Mouse (Mus musculus) left cerebral cortex, postnatal 10 days (tissue): ENCODE results near the gene Abca17. TPM values are rescaled to one million over a fixed set of nuclear protein-coding genes. Genes with fewer than 3 reads are reported as not detected.

Source experiments
- DNase-seq, 2 experiments: peaks; one replicate each; pipeline ENCODE4 v3.0.0; 2021 to 2022; ENCODE audit warnings: low spot score in 2 of 2, mixed read lengths in 1 of 2; ENCODE audit errors: extremely low spot score in 1 of 2
- intact Hi-C: fragments of 180-260 bp; cut with DNase I; formaldehyde crosslinking; loops from one replicate; pipeline ENCODE4 v1.15.1; 2025
- total RNA-seq, 2 experiments: library from RNA; stranded (reverse); gene quantifications; 2 replicates each; pipeline ENCODE4 v1.2.3; 2021

Gene Abca17
- total RNA-seq, 2 experiments from 2014 or later, result 1.1 TPM

DNA sequence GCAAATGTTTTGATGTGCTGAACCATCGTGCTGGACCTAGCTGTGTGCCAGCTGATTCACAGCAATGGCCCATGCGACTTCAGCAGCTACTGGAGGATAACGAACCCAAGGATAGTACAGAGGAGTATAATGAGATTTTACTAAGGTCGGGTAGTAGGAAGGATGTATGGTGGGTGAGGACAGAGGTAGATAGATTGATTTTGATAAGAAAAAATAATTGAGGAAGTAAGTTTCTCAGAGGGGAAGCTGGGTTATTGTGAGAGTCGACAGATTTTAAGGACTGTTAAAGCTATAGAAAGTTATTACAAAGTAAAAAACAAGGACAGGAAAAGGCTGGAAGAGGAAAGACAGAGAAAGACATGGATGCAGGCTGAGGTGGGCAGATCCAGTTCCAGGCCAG lies 91.2 kb downstream of the Abca17 start:
- DNase-seq, result no peak
- intact Hi-C loops, result no loop called here

GRCm38 (mm10) chr17:24258981-24259380 lies 91.9 kb downstream of the Abca17 start:
- intact Hi-C loops, result no loop called here
- DNase-seq, result no peak

GRCm38 (mm10) chr17:24252329-24252728 lies 98.5 kb downstream of the Abca17 start:
- intact Hi-C loops, result loop anchor here (5.0 kb wide), 1 partner anchor 80 kb away; no protein-coding TSS in a partner anchor
- DNase-seq, result no peak

GRCm38 (mm10) chr17:24251320-24252069 lies 99.4 kb downstream of the Abca17 start, which contains the start of gene Ccnf:
Ccnf (minus strand) TSS chr17:24251484.
- DNase-seq, result peak; percentile 96 to 97
- intact Hi-C loops, result loop anchor here (5.0 kb wide), 1 partner anchor 79 kb away; no protein-coding TSS in a partner anchor

DNA sequence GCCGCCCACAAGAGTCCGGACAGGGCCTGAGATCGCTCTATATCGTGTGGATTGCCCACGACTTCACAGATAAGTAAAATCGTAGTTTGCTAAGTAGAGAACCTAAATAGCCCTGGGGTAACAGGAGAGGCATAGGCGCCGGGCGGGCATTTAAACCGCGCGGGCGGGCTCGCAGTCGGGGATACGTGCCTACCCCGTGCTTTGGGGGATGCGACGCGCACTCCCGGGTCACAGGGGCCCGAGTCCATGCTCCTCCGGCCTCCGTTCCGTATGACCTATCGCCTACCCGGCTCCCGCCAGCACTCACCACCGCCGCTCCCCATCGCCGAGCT lies 99.9 kb downstream of the Abca17 start:
- intact Hi-C loops, result loop anchor here (5.0 kb wide), 1 partner anchor 79 kb away; no protein-coding TSS in a partner anchor
- no peak for DNase-seq

GRCm38 (mm10) chr17:24248641-24249040 lies 102.2 kb downstream of the Abca17 start:
- intact Hi-C loops, result no loop called here
- DNase-seq, result no peak

DNA sequence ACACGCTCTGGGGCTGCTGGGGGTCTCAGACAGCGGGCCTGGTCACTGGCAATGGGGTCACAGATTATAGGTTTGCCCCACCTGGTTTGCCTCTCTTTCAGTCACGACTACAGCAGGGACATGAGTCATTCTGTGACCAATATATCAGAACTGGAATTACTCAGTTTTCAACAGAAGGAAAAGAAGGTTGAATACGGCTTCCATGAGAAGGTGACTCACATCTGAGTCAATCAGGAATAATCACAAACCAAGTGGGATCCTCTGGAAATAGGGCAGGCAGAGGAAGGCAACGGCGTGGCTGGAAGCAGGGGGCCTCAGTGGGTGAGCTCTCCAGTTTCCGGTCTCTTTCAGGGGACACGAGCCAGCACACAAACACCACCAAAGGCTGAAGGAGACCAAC lies 106.8 kb downstream of the Abca17 start:
- no peak for DNase-seq
- intact Hi-C loops, result no loop called here

DNA sequence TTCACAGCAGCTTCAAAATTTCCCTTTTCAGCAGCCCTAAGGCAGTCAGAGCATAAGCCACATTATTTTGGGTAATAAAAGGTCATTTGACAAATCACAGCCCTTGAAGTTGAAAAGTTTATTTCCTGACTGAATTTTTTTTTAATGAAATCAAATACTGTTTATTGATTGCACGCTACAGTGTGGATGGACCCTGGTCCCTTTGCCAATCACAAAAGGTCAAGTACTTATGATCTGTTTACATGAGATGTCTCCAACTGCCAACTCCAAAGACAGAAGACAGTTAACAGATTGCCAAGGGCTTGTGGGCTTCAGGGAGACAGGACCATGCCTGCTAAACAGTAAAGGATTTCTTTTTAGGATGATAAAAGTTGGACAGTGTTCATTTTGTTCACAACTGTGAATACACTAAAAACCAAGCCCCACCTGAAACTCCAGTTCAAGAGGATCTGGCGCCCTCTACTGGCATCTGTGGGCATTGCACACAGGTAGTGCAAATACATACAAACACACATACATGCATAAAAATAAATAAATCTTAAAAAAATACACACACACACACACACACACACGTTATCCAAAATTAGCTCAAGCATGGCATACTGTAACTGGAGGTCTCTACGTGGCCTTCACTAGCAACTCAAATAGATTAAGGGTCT lies 107.4 kb downstream of the Abca17 start:
- no peak for DNase-seq
- intact Hi-C loops, result no loop called here

GRCm38 (mm10) chr17:24236921-24237320 lies 113.9 kb downstream of the Abca17 start:
- no peak for DNase-seq
- intact Hi-C loops, result no loop called here

DNA sequence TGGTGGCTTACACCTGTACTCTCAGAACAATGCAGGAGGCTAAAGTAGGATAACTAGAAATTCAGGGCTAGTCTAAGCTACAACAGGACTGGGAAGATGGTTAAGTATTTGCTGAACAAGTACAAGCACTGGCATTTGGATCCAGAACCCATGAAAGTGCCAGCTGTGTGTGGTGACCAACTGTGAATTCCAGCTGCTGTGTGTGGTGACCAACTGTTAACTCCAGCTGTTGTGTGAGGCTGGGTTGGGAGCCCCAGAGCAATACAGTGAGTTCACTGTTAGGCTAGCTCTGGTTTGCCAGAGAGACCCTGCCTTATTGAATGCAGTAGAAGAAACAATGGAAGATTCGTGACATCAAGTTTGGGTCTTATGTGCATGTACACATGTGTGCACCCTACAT lies 114.4 kb downstream of the Abca17 start:
- no peak for DNase-seq
- intact Hi-C loops, result no loop called here

- no peak for DNase-seq
- intact Hi-C loops, result no loop called here
Observed at GRCm38 (mm10) chr17:24227941-24228340, 122.9 kb downstream of the Abca17 start.

DNA sequence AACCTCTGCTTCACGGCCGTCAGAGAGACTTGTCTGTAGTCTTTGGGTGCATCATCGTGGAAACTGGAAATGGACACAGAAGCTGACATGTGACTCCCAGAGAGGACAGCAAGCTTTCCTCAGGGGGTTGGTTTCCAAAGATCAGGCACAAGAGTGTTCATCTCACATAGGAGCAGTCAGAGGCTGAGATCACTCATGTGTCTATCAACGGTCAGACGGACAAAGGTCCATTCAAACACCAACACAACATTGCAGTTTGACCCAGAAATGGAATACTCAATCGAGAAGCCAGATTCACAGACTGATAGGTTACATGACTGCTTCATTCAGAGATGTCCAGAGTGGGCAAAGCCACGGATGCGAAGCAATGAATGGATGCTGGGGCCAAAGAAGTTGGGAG lies 124.1 kb downstream of the Abca17 start:
- DNase-seq, result no peak
- intact Hi-C loops, result no loop called here

DNA sequence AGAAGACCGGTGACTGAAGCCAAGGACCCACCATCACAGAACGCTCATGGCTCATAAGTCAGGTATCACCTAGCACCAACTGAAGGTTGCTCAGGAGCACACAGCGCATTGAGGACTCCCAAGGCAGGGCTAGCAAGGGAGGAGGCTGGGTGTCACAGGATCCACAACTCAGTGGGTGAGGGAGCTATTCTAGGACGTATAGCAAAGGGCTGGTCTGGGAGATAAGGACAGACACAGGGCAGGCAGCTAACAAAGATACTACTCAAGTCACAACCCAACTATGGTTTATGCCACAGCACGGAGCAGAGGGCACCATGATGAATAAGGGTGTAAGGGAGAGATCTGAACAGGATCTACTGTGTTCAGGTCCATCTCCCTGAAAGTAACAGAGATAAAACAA lies 125.0 kb downstream of the Abca17 start:
- intact Hi-C loops, result no loop called here
- no peak for DNase-seq

- DNase-seq, result no peak
Observed at GRCm38 (mm10) chr17:24224741-24225140, 126.1 kb downstream of the Abca17 start.

GRCm38 (mm10) chr17:24223513-24223912 lies 127.4 kb downstream of the Abca17 start:
- DNase-seq, result no peak
- intact Hi-C loops, result no loop called here

More at GRCm38 (mm10) chr17:24224741-24225140, 126.1 kb downstream of the Abca17 start:
- intact Hi-C loops, result no loop called here

DNA sequence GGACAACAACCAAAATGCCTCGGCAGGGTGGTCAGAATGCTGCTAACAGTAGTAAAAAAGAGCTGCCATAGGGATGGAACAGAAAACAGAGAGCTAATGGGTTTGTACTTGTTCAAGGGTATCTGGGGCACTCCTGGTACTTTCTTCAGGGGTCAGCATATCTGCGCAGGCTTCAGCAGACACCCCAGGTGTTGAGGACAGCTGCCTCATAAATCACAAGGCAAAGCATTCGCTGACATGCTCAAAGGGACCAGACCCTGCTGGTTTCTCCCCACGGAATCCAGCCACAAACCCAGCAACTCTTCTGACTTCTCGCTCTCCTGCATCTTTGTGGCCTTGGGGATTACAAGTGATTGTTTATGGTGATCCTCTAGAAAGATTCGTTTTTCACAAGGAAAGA lies 128.2 kb downstream of the Abca17 start:
- intact Hi-C loops, result no loop called here
- DNase-seq, result no peak

DNA sequence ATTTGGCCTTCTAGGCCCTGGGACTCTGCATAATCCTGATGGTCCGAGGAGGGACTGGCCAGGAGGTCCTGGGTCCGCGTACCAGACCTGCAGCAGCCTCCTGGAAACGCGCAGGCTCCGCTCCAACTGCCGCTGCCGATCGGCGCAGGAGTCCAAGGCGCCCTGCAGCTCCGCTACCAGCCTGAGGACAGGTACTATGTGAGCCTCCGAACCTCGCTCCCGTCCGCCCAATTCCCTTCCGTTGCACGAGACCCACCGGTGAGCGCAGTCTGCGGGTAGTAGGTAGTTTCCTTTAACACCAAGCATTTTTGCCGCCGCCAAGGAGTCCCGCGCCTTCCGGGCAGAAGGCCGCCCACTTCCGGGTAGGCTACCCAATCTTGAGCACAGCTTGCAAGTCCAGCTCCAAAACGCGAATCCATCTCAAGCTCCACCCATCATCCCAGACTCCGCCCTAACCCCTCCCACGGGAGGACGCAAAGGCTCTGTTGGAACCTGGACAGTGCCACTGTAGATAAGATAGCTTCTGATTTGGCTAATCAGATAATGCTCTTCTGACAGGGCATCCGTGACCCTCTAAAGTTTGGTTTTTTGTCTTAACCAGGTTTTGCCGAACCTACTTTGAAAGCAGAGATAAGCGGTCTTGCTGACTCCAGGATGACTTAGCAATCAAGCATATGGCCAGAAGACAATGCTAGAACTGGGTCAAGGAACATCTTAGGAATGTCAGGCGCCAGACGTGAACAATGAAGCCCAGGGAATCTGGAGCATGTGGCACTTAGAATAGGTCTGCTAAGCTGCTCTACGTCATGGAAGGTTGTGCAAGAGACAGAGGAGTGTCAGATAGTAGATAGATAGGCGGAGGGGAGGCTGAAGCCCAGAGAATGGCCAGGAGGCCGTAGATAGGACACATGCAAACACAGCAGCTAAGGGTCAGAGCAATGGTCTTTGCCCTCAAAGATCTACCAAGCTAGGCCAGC lies 130.1 kb downstream of the Abca17 start, which contains the start of gene Tedc2:
Tedc2 (minus strand) TSS at position 417 of the 977 bp plus-strand sequence.
- DNase-seq, result peak; percentile 90 to 94
- intact Hi-C loops, result no loop called here

- intact Hi-C loops, result no loop called here
- no peak for DNase-seq
Observed at GRCm38 (mm10) chr17:24216836-24217235, 134.0 kb downstream of the Abca17 start.
